Mouse (Mus musculus) kidney, embryonic 16.5 days (tissue): Measurements from ENCODE around the gene Cdk12. TPM values are rescaled to one million over a fixed set of nuclear protein-coding genes. Genes with fewer than 3 reads are reported as not detected.

Experiments used
- ATAC-seq: fragments of 200-750 bp; cut with Nextera tagmentation; 2 replicates; pipeline ENCODE4 v1.8.0; 2017; ENCODE audit warnings: moderate TSS enrichment; ENCODE audit not compliant: low FRiP score, low TSS enrichment
- H3K27ac ChIP-seq: fragments of 300-500 bp; sonication (generic); 2 replicates; pipeline ENCODE4 v1.5.1; 2014; ENCODE audit warnings: low read length
- H3K27me3 ChIP-seq: fragments of 300-500 bp; sonication (generic); 2 replicates; pipeline ENCODE4 v1.6.1; 2014; ENCODE audit warnings: low read length, control low read depth, mixed read lengths; ENCODE audit not compliant: insufficient read depth
- H3K36me3 ChIP-seq: fragments of 300-500 bp; sonication (generic); 2 replicates; pipeline ENCODE4 v1.6.1; 2014; ENCODE audit warnings: low read length, control low read depth, mixed read lengths; ENCODE audit not compliant: insufficient read depth
- H3K4me1 ChIP-seq: fragments of 300-500 bp; sonication (generic); 2 replicates; pipeline ENCODE4 v1.6.1; 2014; ENCODE audit warnings: low read length, control low read depth, mixed read lengths; ENCODE audit not compliant: insufficient read depth
- H3K4me2 ChIP-seq: fragments of 300-500 bp; sonication (generic); replicated peaks from 2 replicates; pipeline ENCODE4 v1.6.1; 2014; ENCODE audit warnings: low read depth, low read length
- H3K4me3 ChIP-seq: fragments of 300-500 bp; sonication (generic); 2 replicates; pipeline ENCODE4 v1.5.1; 2014; ENCODE audit warnings: mild to moderate bottlenecking, low read length
- H3K9ac ChIP-seq: fragments of 300-500 bp; sonication (generic); replicated peaks from 2 replicates; pipeline ENCODE4 v1.6.1; 2014; ENCODE audit warnings: low read length
- H3K9me3 ChIP-seq: fragments of 300-500 bp; sonication (generic); 2 replicates; pipeline ENCODE4 v1.6.1; 2016; ENCODE audit warnings: low read length, control low read depth
- WGBS: fragments of 180-500 bp; shearing (Covaris S2); extraction: QIAGEN DNeasy Blood & Tissue Kit; methylation state at CpG from one replicate; pipeline ENCODE4 v1.1.7; 2014; 5-methylcytosine and 5-hydroxymethylcytosine counted together
- polyA plus RNA-seq: library from polyadenylated mRNA; unstranded; fragments of >200 nt; fragmentation: Nextera tagmentation; extraction: Ambion mirVana; gene quantifications from 2 replicates; pipeline ENCODE4 v1.2.1, GENCODE M21; 2015

Cdk12 gene
- polyA plus RNA-seq, 1 experiment from 2014 or later: 9.2 TPM

DNA sequence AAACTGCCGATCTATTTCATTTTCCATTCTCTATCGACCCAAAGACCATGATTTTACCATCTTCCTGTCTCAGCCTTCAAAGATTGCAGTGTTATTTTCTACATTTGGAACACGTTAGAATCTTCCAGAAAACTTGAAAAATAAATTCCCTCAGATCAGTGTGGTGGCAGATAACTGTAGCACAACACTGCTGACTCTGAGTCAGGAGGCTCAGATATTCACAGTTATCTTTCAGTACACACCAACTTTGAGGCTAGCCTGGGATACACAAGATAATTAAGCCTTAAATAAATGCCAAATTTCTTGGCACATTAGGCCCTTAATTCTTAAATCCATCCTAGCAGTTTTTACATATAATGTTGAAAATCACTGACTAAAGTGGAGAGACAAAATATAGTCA, 41.6 kb downstream of the Cdk12 start:
- H3K36me3 ChIP-seq: peaks cover 42% of the 10 kb centered on the region
- ATAC-seq: no peak
- 93% methylated on average over 3 of the region's 3 CpGs for WGBS

GRCm38 (mm10) chr11:98247325-98247724, 44.5 kb downstream of the Cdk12 start:
- WGBS: 78% methylated on average over 1 of the region's 1 CpGs
- ATAC-seq: no peak
- H3K4me1 ChIP-seq: no peaks in the 10 kb centered on the region
- no peak overlapping the region for H3K4me3 ChIP-seq
- no peak overlapping the region for H3K4me2 ChIP-seq
- H3K9ac ChIP-seq: no peak overlapping the region
- no peak overlapping the region for H3K27ac ChIP-seq
- H3K9me3 ChIP-seq: no peaks in the 10 kb centered on the region
- no peaks in the 10 kb centered on the region for H3K27me3 ChIP-seq
- H3K36me3 ChIP-seq: peaks cover 40% of the 10 kb centered on the region

More for the DNA sequence above, 41.6 kb downstream of the Cdk12 start:
- no peak overlapping the region for H3K9ac ChIP-seq
- H3K27me3 ChIP-seq: no peaks in the 10 kb centered on the region
- H3K4me3 ChIP-seq: no peak overlapping the region
- H3K4me2 ChIP-seq: no peak overlapping the region
- H3K9me3 ChIP-seq: no peaks in the 10 kb centered on the region
- H3K4me1 ChIP-seq: no peaks in the 10 kb centered on the region
- H3K27ac ChIP-seq: no peak overlapping the region

GRCm38 (mm10) chr11:98253807-98254206, 50.9 kb downstream of the Cdk12 start:
- H3K9me3 ChIP-seq: no peaks in the 10 kb centered on the region
- ATAC-seq: no peak
- H3K4me3 ChIP-seq: no peak overlapping the region
- peaks cover 13% of the 10 kb centered on the region for H3K36me3 ChIP-seq
- H3K9ac ChIP-seq: no peak overlapping the region
- no peak overlapping the region for H3K27ac ChIP-seq
- no peaks in the 10 kb centered on the region for H3K27me3 ChIP-seq
- H3K4me1 ChIP-seq: no peaks in the 10 kb centered on the region
- H3K4me2 ChIP-seq: no peak overlapping the region
- 86% methylated on average over 2 of the region's 2 CpGs for WGBS

DNA sequence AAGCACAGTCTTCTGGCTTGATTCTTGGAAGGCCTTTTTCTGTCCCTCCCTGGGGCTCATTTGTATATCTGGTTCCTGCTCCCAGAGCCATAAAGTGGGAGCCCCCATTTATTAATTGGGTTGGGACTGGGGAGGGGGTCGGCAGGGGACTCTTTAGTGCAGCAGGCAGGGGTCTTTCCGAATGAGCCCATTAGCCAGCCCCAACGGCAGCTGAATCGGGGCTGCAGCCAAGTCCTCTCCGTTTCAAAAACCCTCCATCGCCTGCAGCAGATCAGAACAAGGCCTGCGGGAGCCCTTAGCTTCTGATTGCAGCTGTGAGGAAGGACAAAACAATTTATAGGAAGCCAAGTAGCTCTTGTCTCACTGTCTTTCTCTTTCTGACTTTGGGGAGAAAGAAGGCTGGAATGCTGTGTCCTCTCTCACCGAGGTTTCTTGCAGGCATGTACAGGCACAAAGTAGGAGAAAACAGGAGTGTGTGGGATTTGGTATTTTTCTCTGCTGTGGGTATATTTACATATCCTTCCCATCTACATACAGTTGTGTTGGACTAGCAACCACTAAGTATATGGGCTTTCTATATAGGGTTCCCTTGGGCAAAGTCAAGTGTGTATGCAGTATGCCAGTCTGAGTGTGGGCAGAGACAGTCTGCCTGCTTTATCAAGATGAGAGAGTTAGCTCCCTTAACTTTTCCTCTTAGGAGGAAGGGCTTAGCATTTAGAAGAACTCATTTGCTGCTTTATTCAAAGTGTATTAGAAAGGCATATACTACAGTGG, 58.0 kb downstream of the Cdk12 start:
- no peak for ATAC-seq
- H3K9ac ChIP-seq: no peak overlapping the region
- 66% methylated on average over 8 of the region's 8 CpGs for WGBS
- H3K4me1 ChIP-seq: no peaks in the 10 kb centered on the region
- no peak overlapping the region for H3K4me3 ChIP-seq
- H3K4me2 ChIP-seq: no peak overlapping the region
- no peaks in the 10 kb centered on the region; the same call in 1 of the 2 replicates for H3K36me3 ChIP-seq
- no peaks in the 10 kb centered on the region for H3K27me3 ChIP-seq
- no peaks in the 10 kb centered on the region for H3K9me3 ChIP-seq
- no peak overlapping the region for H3K27ac ChIP-seq

GRCm38 (mm10) chr11:98265039-98265438, 62.2 kb downstream of the Cdk12 start:
- Histone ChIP-seq H3K4me3 (no peak overlapping the region), H3K9me3 (no peaks in the 10 kb centered on the region), H3K4me2 (no peak overlapping the region), H3K36me3 (peaks cover 20% of the 10 kb centered on the region), H3K27me3 (no peaks in the 10 kb centered on the region), H3K9ac (no peak overlapping the region), H3K27ac (no peak overlapping the region), H3K4me1 (no peaks in the 10 kb centered on the region)
- 2% methylated on average over 2 of the region's 2 CpGs for WGBS
- no peak for ATAC-seq

GRCm38 (mm10) chr11:98265891-98266290, 63.0 kb downstream of the Cdk12 start:
- no peak overlapping the region for H3K4me2 ChIP-seq
- no peaks in the 10 kb centered on the region for H3K9me3 ChIP-seq
- no peaks in the 10 kb centered on the region for H3K4me1 ChIP-seq
- H3K4me3 ChIP-seq: no peak overlapping the region
- H3K36me3 ChIP-seq: peaks cover 26% of the 10 kb centered on the region
- ATAC-seq: no peak
- H3K27me3 ChIP-seq: no peaks in the 10 kb centered on the region
- no peak overlapping the region for H3K9ac ChIP-seq
- 81% methylated on average over 5 of the region's 5 CpGs for WGBS
- H3K27ac ChIP-seq: no peak overlapping the region

GRCm38 (mm10) chr11:98266699-98267402, 64.0 kb downstream of the Cdk12 start:
- ATAC-seq: no peak
- Histone ChIP-seq H3K27me3 (no peaks in the 10 kb centered on the region), H3K4me2 (no peak overlapping the region), H3K4me1 (no peaks in the 10 kb centered on the region), H3K27ac (no peak overlapping the region), H3K9ac (no peak overlapping the region), H3K4me3 (no peak overlapping the region), H3K36me3 (peaks cover 33% of the 10 kb centered on the region), H3K9me3 (no peaks in the 10 kb centered on the region)
- 76% methylated on average over 6 of the region's 6 CpGs for WGBS

GRCm38 (mm10) chr11:98270066-98270465, 67.2 kb downstream of the Cdk12 start:
- H3K9ac ChIP-seq: no peak overlapping the region
- no peaks in the 10 kb centered on the region for H3K9me3 ChIP-seq
- no peak for ATAC-seq
- H3K27me3 ChIP-seq: no peaks in the 10 kb centered on the region
- H3K4me1 ChIP-seq: no peaks in the 10 kb centered on the region
- 100% methylated on average over 3 of the region's 3 CpGs for WGBS
- H3K4me3 ChIP-seq: no peak overlapping the region
- H3K36me3 ChIP-seq: peaks cover 46% of the 10 kb centered on the region
- H3K27ac ChIP-seq: no peak overlapping the region
- no peak overlapping the region for H3K4me2 ChIP-seq

DNA sequence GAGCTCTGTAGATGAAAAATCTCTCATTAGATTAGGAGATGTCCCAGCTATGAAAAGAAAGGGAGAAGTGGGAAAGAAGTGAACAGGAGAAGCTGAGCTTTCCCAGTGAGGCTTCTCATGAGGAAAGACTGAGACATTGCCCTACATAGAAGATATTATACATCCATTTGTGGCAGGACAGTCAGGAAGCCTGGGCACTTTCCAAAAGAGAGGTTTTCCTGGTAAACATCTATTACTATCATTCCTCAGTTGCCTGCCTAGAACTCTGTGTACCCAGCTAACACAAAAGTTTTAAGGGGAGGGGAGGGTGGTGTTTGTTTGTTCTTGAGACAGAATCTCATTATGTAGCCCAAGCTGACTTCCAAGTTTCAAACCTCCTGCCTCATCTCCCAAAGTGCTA, 67.6 kb downstream of the Cdk12 start:
- no peaks in the 10 kb centered on the region for H3K9me3 ChIP-seq
- no peak for ATAC-seq
- no peak overlapping the region for H3K4me3 ChIP-seq
- no peaks in the 10 kb centered on the region for H3K27me3 ChIP-seq
- H3K27ac ChIP-seq: no peak overlapping the region
- H3K4me2 ChIP-seq: no peak overlapping the region
- peaks cover 46% of the 10 kb centered on the region for H3K36me3 ChIP-seq
- no peak overlapping the region for H3K9ac ChIP-seq
- no peaks in the 10 kb centered on the region for H3K4me1 ChIP-seq

- Histone ChIP-seq H3K9ac (no peak overlapping the region), H3K27ac (no peak overlapping the region), H3K4me2 (no peak overlapping the region; the same call in 1 of the 2 replicates), H3K36me3 (peaks cover 4% of the 10 kb centered on the region; the same call in 1 of the 2 replicates), H3K4me1 (peaks cover 7% of the 10 kb centered on the region; the same call in 1 of the 2 replicates), H3K9me3 (no peaks in the 10 kb centered on the region), H3K4me3 (no peak overlapping the region), H3K27me3 (0 out of 2 replicates have a peak, but pooled peaks cover 3% of the 10 kb centered on the region)
- ATAC-seq: peak; percentile 46; the same call in 1 of the 2 replicates
- 21% methylated on average over 9 of the region's 9 CpGs for WGBS
Observed at GRCm38 (mm10) chr11:98283740-98284139, 80.9 kb downstream of the Cdk12 start.
